Mouse (Mus musculus): Measurements from ENCODE around the gene D17H6S53E. TPM values are rescaled to one million over a fixed set of nuclear protein-coding genes. Genes with fewer than 3 reads are reported as not detected.

Gene D17H6S53E
- polyA plus RNA-seq, 1 experiment from 2014 or later, result 4.4 TPM

DNA sequence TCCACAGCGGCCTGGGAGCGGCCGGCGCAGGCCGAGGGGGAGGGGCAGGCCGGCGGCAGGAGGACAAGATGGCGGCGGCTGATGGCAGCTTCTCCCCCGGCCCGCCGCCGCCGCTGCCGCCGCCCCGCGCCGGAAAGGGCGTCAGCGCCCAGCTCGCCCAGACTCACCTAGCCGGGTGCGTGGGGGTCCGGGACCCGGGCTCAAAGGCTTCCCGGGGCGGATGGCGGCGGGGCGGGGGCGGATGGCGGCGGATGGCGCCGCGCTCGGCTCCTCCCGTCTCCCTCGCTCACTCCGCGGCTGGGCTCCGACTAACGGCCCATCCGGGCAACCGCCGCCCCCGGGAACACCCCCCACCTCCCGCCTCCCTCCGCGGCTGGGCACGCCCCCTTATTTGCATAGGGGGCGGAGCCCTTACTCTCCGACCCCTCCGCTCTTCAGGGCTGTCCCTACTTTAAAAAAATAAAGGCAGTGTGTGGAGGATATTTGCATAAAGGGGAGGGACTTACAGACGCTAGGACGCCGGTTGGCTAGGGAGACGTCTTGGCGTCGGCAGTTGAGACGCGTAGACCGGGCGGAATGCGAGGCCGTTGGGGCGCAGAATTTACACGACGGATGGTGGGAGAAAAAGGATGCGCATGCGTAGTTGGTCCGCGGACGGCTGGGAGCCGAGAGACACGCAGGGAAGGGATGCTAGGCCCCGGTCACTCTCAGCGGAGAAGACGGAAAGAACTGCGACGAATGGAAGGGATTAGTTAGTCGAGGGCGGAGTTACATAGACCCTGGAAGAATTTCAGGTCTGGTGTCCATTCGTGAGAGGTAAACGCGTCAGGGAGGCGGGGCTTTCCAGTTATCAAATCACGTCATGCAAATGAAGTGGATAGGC lies 38.6 kb downstream of the D17H6S53E start, which contains the start of gene Prrc2a:
Prrc2a (minus strand) TSS at position 330 of the 883 bp plus-strand sequence.
- Histone ChIP-seq H3K4me2 (ENCODE audit: low read depth, low read length) (peak within 1 kb of the TSS; percentile 92), H3K4me3 (ENCODE audit: low read depth, low read length) (peak within 1 kb of the TSS; percentile 85), H3K9ac (replicated peaks) (peak within 1 kb of the TSS; percentile 96), H3K27ac (ENCODE audit: low read depth) (peak within 1 kb of the TSS; percentile 94), H3K27me3 (ENCODE audit: insufficient read depth, low read length) (no peaks in the 10 kb centered on the region), H3K9me3 (ENCODE audit: low read length) (no peaks in the 10 kb centered on the region), H3K4me1 (ENCODE audit: insufficient read depth) (peaks cover 21% of the 10 kb centered on the region), H3K36me3 (replicated peaks; ENCODE audit: insufficient read depth, low read length) (peaks cover 26% of the 10 kb centered on the region)
- peak; percentile 96 for DNase-seq
- ATAC-seq, result peak; percentile 95
- TF ChIP-seq EP300 (IDR thresholded peaks at IDR 0.05; ENCODE audit: low read depth) (peak; percentile 39; the same call in 1 of the 2 replicates), CTCF (IDR thresholded peaks at IDR 0.05; ENCODE audit: low read depth) (no peak)
- WGBS (ENCODE audit: insufficient replicate concordance), result under 1% methylated on average over 60 of the region's 89 CpGs

GRCm38 (mm10) chr17:35165451-35166155 lies 39.4 kb downstream of the D17H6S53E start:
- H3K4me2 ChIP-seq (ENCODE audit: low read depth, low read length), result peak overlapping the region; percentile 92
- H3K27me3 ChIP-seq (ENCODE audit: insufficient read depth, low read length), result no peaks in the 10 kb centered on the region
- H3K4me1 ChIP-seq (ENCODE audit: insufficient read depth), result peaks cover 21% of the 10 kb centered on the region
- DNase-seq (no peak), ATAC-seq (no peak)
- 26% methylated on average over 12 of the region's 12 CpGs for WGBS (ENCODE audit: insufficient replicate concordance)
- H3K4me3 ChIP-seq (ENCODE audit: low read depth, low read length), result peak overlapping the region; percentile 85
- H3K9ac ChIP-seq (replicated peaks), result peak overlapping the region; percentile 39
- no peak for TF ChIP-seq EP300 (IDR thresholded peaks at IDR 0.05; ENCODE audit: low read depth)
- no peak for TF ChIP-seq CTCF (IDR thresholded peaks at IDR 0.05; ENCODE audit: low read depth)
- H3K36me3 ChIP-seq (replicated peaks; ENCODE audit: insufficient read depth, low read length), result peaks cover 18% of the 10 kb centered on the region
- H3K9me3 ChIP-seq (ENCODE audit: low read length), result no peaks in the 10 kb centered on the region
- peak overlapping the region; percentile 94 for H3K27ac ChIP-seq (ENCODE audit: low read depth)

- no peak for ATAC-seq
- H3K4me2 ChIP-seq (ENCODE audit: low read depth, low read length), result 0 out of 2 replicates have a peak overlapping the region, but pooled peaks have one; percentile 92
- H3K27ac ChIP-seq (ENCODE audit: low read depth), result no peak overlapping the region
- H3K36me3 ChIP-seq (replicated peaks; ENCODE audit: insufficient read depth, low read length), result peaks cover 9% of the 10 kb centered on the region
- no peaks in the 10 kb centered on the region for H3K27me3 ChIP-seq (ENCODE audit: insufficient read depth, low read length)
- H3K9me3 ChIP-seq (ENCODE audit: low read length), result no peaks in the 10 kb centered on the region
- TF ChIP-seq CTCF (IDR thresholded peaks at IDR 0.05; ENCODE audit: low read depth), result peak; percentile 85
- no peak for TF ChIP-seq EP300 (IDR thresholded peaks at IDR 0.05; ENCODE audit: low read depth)
- H3K4me1 ChIP-seq (ENCODE audit: insufficient read depth), result peaks cover 21% of the 10 kb centered on the region
- DNase-seq, result peak; percentile 68
- WGBS (ENCODE audit: insufficient replicate concordance), result 68% methylated on average over 8 of the region's 8 CpGs
- H3K9ac ChIP-seq (replicated peaks), result no peak overlapping the region
- H3K4me3 ChIP-seq (ENCODE audit: low read depth, low read length), result no peak overlapping the region
Observed at GRCm38 (mm10) chr17:35166352-35167035, 40.3 kb downstream of the D17H6S53E start.

DNA sequence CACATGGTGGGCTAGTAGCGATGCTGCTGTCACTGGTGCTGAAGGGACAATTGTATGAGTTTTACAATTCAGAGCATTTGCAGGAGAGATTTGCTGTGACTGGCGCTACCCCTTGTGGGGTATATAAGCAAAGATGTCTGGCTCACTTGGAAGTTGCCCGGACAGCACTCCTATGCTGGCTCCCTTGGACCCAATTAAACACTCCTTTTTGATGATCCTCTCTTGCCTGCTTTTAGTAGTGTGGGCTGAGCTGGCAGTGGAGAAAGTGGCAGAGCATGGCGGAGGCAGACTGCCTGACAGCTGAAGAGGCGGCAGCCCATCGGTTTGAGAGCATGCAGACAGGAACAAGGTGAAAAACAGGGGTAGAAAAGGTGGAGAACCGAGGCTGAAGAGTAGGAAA lies 41.6 kb downstream of the D17H6S53E start:
- DNase-seq (no peak), ATAC-seq (no peak)
- TF ChIP-seq EP300 (IDR thresholded peaks at IDR 0.05; ENCODE audit: low read depth) (no peak), CTCF (IDR thresholded peaks at IDR 0.05; ENCODE audit: low read depth) (no peak)
- H3K4me2 ChIP-seq (ENCODE audit: low read depth, low read length), result no peak overlapping the region
- no peaks in the 10 kb centered on the region for H3K9me3 ChIP-seq (ENCODE audit: low read length)
- WGBS (ENCODE audit: insufficient replicate concordance), result 77% methylated on average over 7 of the region's 7 CpGs
- H3K36me3 ChIP-seq (replicated peaks; ENCODE audit: insufficient read depth, low read length), result no peaks in the 10 kb centered on the region
- no peak overlapping the region for H3K4me3 ChIP-seq (ENCODE audit: low read depth, low read length)
- peaks cover 17% of the 10 kb centered on the region for H3K4me1 ChIP-seq (ENCODE audit: insufficient read depth)
- H3K27me3 ChIP-seq (ENCODE audit: insufficient read depth, low read length), result no peaks in the 10 kb centered on the region
- no peak overlapping the region for H3K9ac ChIP-seq (replicated peaks)
- H3K27ac ChIP-seq (ENCODE audit: low read depth), result no peak overlapping the region

- no peak overlapping the region for H3K4me3 ChIP-seq (ENCODE audit: low read depth, low read length)
- WGBS (ENCODE audit: insufficient replicate concordance), result 13% methylated on average over 4 of the region's 4 CpGs
- no peaks in the 10 kb centered on the region for H3K27me3 ChIP-seq (ENCODE audit: insufficient read depth, low read length)
- TF ChIP-seq EP300 (IDR thresholded peaks at IDR 0.05; ENCODE audit: low read depth), result no peak
- peak; percentile 79 for TF ChIP-seq CTCF (IDR thresholded peaks at IDR 0.05; ENCODE audit: low read depth)
- no peak overlapping the region for H3K27ac ChIP-seq (ENCODE audit: low read depth)
- no peaks in the 10 kb centered on the region for H3K36me3 ChIP-seq (replicated peaks; ENCODE audit: insufficient read depth, low read length)
- no peak for ATAC-seq
- H3K9me3 ChIP-seq (ENCODE audit: low read length), result no peaks in the 10 kb centered on the region
- peaks cover 11% of the 10 kb centered on the region for H3K4me1 ChIP-seq (ENCODE audit: insufficient read depth)
- H3K4me2 ChIP-seq (ENCODE audit: low read depth, low read length), result no peak overlapping the region
- H3K9ac ChIP-seq (replicated peaks), result no peak overlapping the region
- no peak for DNase-seq
Observed at GRCm38 (mm10) chr17:35168541-35169207, 42.5 kb downstream of the D17H6S53E start.

Data from liver, postnatal 0 days (tissue).